Comparison of ENCODE assay signal across 15 mouse cellular contexts in genomic region chr5:131702840-131703392, GRCm38 (mm10).
"Had no signal": no experiment of that assay in that cellular context is flagged by ENCODE, and none has a peak within 500 bp of the region (broad histone marks: within the 10 kb centered on the region; RNA-seq: fewer than 3 reads in every experiment).

No protein-coding gene starts in this region.

- H3K4me1 ChIP-seq: kidney, embryonic 15.5 days; liver, embryonic 13.5 days had no signal

- H3K9ac ChIP-seq: kidney, embryonic 15.5 days; liver, embryonic 13.5 days had no signal

- H3K27me3 ChIP-seq: liver, embryonic 13.5 days had no signal

- DNase-seq: kidney, adult 8-10 months; kidney, postnatal 10 days; kidney, postnatal 36 days; liver, embryonic 13.5 days; lung, adult 2 months; lung, postnatal 14 days; lung, postnatal 4 days; midbrain, embryonic 14.5 days; thymus, adult 2 months; thymus, postnatal 14 days; thymus, postnatal 4 days had no signal

- H3K27ac ChIP-seq: kidney, embryonic 15.5 days; left cerebral cortex, adult 2 months; liver, embryonic 13.5 days; stomach, postnatal 0 days had no signal

- H3K4me3 ChIP-seq: kidney, embryonic 15.5 days; left cerebral cortex, adult 2 months; liver, embryonic 13.5 days had no signal

- H3K9me3 ChIP-seq: kidney, embryonic 15.5 days; liver, embryonic 13.5 days had no signal

- H3K4me2 ChIP-seq: kidney, embryonic 15.5 days; liver, embryonic 13.5 days; midbrain, embryonic 11.5 days had no signal

- H3K36me3 ChIP-seq: kidney, embryonic 15.5 days; liver, embryonic 13.5 days had no signal
